Mouse (Mus musculus): Measurements from ENCODE around the gene Fbxo46. TPM values are rescaled to one million over a fixed set of nuclear protein-coding genes. Genes with fewer than 3 reads are reported as not detected.

Fbxo46 gene
- polyA plus RNA-seq, 1 experiment from 2014 or later, result 9.8 TPM

- no peaks in the 10 kb centered on the region for H3K9me3 ChIP-seq (ENCODE audit: control insufficient read depth, low read length)
- no peak overlapping the region for H3K9ac ChIP-seq (ENCODE audit: low read length)
- no peak overlapping the region for H3K4me2 ChIP-seq (ENCODE audit: low read depth, severe bottlenecking)
- ATAC-seq (ENCODE audit: insufficient number of reproducible peaks, low FRiP score, low TSS enrichment, low read depth) (no peak), DNase-seq (ENCODE audit: low spot score) (no peak)
- WGBS, result 80% methylated on average over 2 of the region's 2 CpGs
- H3K4me1 ChIP-seq (ENCODE audit: control insufficient read depth, insufficient read depth, low read length), result no peaks in the 10 kb centered on the region
- no peaks in the 10 kb centered on the region for H3K36me3 ChIP-seq (ENCODE audit: control insufficient read depth, insufficient read depth, low read length)
- H3K27me3 ChIP-seq (ENCODE audit: control insufficient read depth, insufficient read depth, low read length), result no peaks in the 10 kb centered on the region
- no peak overlapping the region for H3K4me3 ChIP-seq (ENCODE audit: low read depth, low read length)
- H3K27ac ChIP-seq (replicated peaks; ENCODE audit: low read depth, low read length), result no peak overlapping the region
Measured at GRCm38 (mm10) chr7:19104486-19104885, 15.2 kb upstream of the Fbxo46 start.

GRCm38 (mm10) chr7:19107436-19107835 is 12.2 kb upstream of the Fbxo46 start:
- no peak overlapping the region for H3K4me3 ChIP-seq (ENCODE audit: low read depth, low read length)
- no peaks in the 10 kb centered on the region for H3K36me3 ChIP-seq (ENCODE audit: control insufficient read depth, insufficient read depth, low read length)
- H3K9ac ChIP-seq (ENCODE audit: low read length), result no peak overlapping the region
- ATAC-seq (ENCODE audit: insufficient number of reproducible peaks, low FRiP score, low TSS enrichment, low read depth) (no peak), DNase-seq (ENCODE audit: low spot score) (no peak)
- H3K4me1 ChIP-seq (ENCODE audit: control insufficient read depth, insufficient read depth, low read length), result no peaks in the 10 kb centered on the region
- no peak overlapping the region for H3K27ac ChIP-seq (replicated peaks; ENCODE audit: low read depth, low read length)
- no peaks in the 10 kb centered on the region for H3K9me3 ChIP-seq (ENCODE audit: control insufficient read depth, low read length)
- WGBS, result 65% methylated on average over 3 of the region's 3 CpGs
- H3K27me3 ChIP-seq (ENCODE audit: control insufficient read depth, insufficient read depth, low read length), result no peaks in the 10 kb centered on the region
- H3K4me2 ChIP-seq (ENCODE audit: low read depth, severe bottlenecking), result no peak overlapping the region

GRCm38 (mm10) chr7:19109565-19109964 is 10.1 kb upstream of the Fbxo46 start:
- Histone ChIP-seq H3K9me3 (ENCODE audit: control insufficient read depth, low read length) (no peaks in the 10 kb centered on the region), H3K4me1 (ENCODE audit: control insufficient read depth, insufficient read depth, low read length) (no peaks in the 10 kb centered on the region), H3K27me3 (ENCODE audit: control insufficient read depth, insufficient read depth, low read length) (no peaks in the 10 kb centered on the region), H3K27ac (replicated peaks; ENCODE audit: low read depth, low read length) (no peak overlapping the region), H3K4me2 (ENCODE audit: low read depth, severe bottlenecking) (no peak overlapping the region), H3K36me3 (ENCODE audit: control insufficient read depth, insufficient read depth, low read length) (no peaks in the 10 kb centered on the region; the same call in 1 of the 2 replicates), H3K9ac (ENCODE audit: low read length) (no peak overlapping the region), H3K4me3 (ENCODE audit: low read depth, low read length) (no peak overlapping the region)
- DNase-seq (ENCODE audit: low spot score) (no peak), ATAC-seq (ENCODE audit: insufficient number of reproducible peaks, low FRiP score, low TSS enrichment, low read depth) (no peak)
- 78% methylated on average over 1 of the region's 1 CpGs for WGBS

- H3K4me3 ChIP-seq (ENCODE audit: low read depth, low read length), result 0 out of 2 replicates have a peak within 1 kb of the TSS, but pooled peaks have one; percentile 12
- H3K4me2 ChIP-seq (ENCODE audit: low read depth, severe bottlenecking), result no peak within 1 kb of the TSS; the same call in 1 of the 2 replicates
- DNase-seq (ENCODE audit: low spot score) (peak; percentile 78), ATAC-seq (ENCODE audit: insufficient number of reproducible peaks, low FRiP score, low TSS enrichment, low read depth) (no peak)
- 21% methylated on average over 64 of the region's 64 CpGs for WGBS
- no peak within 1 kb of the TSS for H3K27ac ChIP-seq (replicated peaks; ENCODE audit: low read depth, low read length)
- H3K9me3 ChIP-seq (ENCODE audit: control insufficient read depth, low read length), result peaks cover 4% of the 10 kb centered on the region; the same call in 1 of the 2 replicates
- no peaks in the 10 kb centered on the region for H3K36me3 ChIP-seq (ENCODE audit: control insufficient read depth, insufficient read depth, low read length)
- H3K9ac ChIP-seq (ENCODE audit: low read length), result no peak within 1 kb of the TSS
- H3K27me3 ChIP-seq (ENCODE audit: control insufficient read depth, insufficient read depth, low read length), result no peaks in the 10 kb centered on the region
- peaks cover 6% of the 10 kb centered on the region; the same call in 1 of the 2 replicates for H3K4me1 ChIP-seq (ENCODE audit: control insufficient read depth, insufficient read depth, low read length)
Measured at GRCm38 (mm10) chr7:19118028-19118771, 1.5 kb upstream of the Fbxo46 start, which contains the start of gene Gm4969. Gm4969 (minus strand) TSS chr7:19118368.

DNA sequence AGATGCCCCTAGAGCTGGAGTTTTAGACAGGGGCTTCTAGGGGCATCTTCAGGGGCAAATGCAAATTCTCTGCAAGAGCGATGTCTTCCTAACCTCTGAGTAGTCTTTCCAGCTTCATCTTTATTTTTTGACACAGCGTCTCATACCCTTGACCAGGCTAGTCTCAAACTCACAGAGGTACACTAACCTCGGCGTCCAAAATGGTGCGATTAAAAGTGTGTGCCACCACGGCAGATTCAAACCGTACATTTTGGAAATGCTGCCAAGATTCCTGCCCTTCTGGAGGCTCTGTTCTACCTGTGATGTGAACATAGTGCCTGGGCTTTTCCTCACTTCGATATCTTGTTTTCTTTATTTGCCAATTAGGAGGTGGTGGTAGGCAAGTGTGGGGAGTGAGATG is 576 bp upstream of the Fbxo46 start:
- Histone ChIP-seq H3K4me3 (ENCODE audit: low read depth, low read length) (no peak overlapping the region), H3K27ac (replicated peaks; ENCODE audit: low read depth, low read length) (no peak overlapping the region)
- peak; percentile 4; the same call in 1 of the 2 replicates for ATAC-seq (ENCODE audit: insufficient number of reproducible peaks, low FRiP score, low TSS enrichment, low read depth)

GRCm38 (mm10) chr7:19121686-19122085 is 2.0 kb downstream of the Fbxo46 start:
- H3K27ac ChIP-seq (replicated peaks; ENCODE audit: low read depth, low read length), result no peak overlapping the region
- H3K4me3 ChIP-seq (ENCODE audit: low read depth, low read length), result no peak overlapping the region
- H3K27me3 ChIP-seq (ENCODE audit: control insufficient read depth, insufficient read depth, low read length), result no peaks in the 10 kb centered on the region
- peaks cover 4% of the 10 kb centered on the region; the same call in 1 of the 2 replicates for H3K9me3 ChIP-seq (ENCODE audit: control insufficient read depth, low read length)
- WGBS, result 95% methylated on average over 4 of the region's 4 CpGs
- no peak for DNase-seq (ENCODE audit: low spot score)
- no peak overlapping the region for H3K9ac ChIP-seq (ENCODE audit: low read length)
- ATAC-seq (ENCODE audit: insufficient number of reproducible peaks, low FRiP score, low TSS enrichment, low read depth), result no peak
- peaks cover 2% of the 10 kb centered on the region; the same call in 1 of the 2 replicates for H3K36me3 ChIP-seq (ENCODE audit: control insufficient read depth, insufficient read depth, low read length)
- H3K4me2 ChIP-seq (ENCODE audit: low read depth, severe bottlenecking), result no peak overlapping the region
- peaks cover 6% of the 10 kb centered on the region; the same call in 1 of the 2 replicates for H3K4me1 ChIP-seq (ENCODE audit: control insufficient read depth, insufficient read depth, low read length)

More for the DNA sequence above, 576 bp upstream of the Fbxo46 start:
- H3K4me2 ChIP-seq (ENCODE audit: low read depth, severe bottlenecking), result no peak overlapping the region
- H3K9ac ChIP-seq (ENCODE audit: low read length), result no peak overlapping the region
- H3K27me3 ChIP-seq (ENCODE audit: control insufficient read depth, insufficient read depth, low read length), result no peaks in the 10 kb centered on the region
- no peak for DNase-seq (ENCODE audit: low spot score)
- WGBS, result 94% methylated on average over 8 of the region's 8 CpGs
- no peaks in the 10 kb centered on the region for H3K36me3 ChIP-seq (ENCODE audit: control insufficient read depth, insufficient read depth, low read length)
- H3K4me1 ChIP-seq (ENCODE audit: control insufficient read depth, insufficient read depth, low read length), result peaks cover 6% of the 10 kb centered on the region; the same call in 1 of the 2 replicates
- H3K9me3 ChIP-seq (ENCODE audit: control insufficient read depth, low read length), result peaks cover 4% of the 10 kb centered on the region; the same call in 1 of the 2 replicates

GRCm38 (mm10) chr7:19124713-19125112 is 5.1 kb downstream of the Fbxo46 start:
- ATAC-seq (ENCODE audit: insufficient number of reproducible peaks, low FRiP score, low TSS enrichment, low read depth), result no peak
- H3K36me3 ChIP-seq (ENCODE audit: control insufficient read depth, insufficient read depth, low read length), result peaks cover 2% of the 10 kb centered on the region; the same call in 1 of the 2 replicates
- no peak overlapping the region for H3K27ac ChIP-seq (replicated peaks; ENCODE audit: low read depth, low read length)
- H3K9me3 ChIP-seq (ENCODE audit: control insufficient read depth, low read length), result no peaks in the 10 kb centered on the region
- no peaks in the 10 kb centered on the region for H3K27me3 ChIP-seq (ENCODE audit: control insufficient read depth, insufficient read depth, low read length)
- peaks cover 6% of the 10 kb centered on the region; the same call in 1 of the 2 replicates for H3K4me1 ChIP-seq (ENCODE audit: control insufficient read depth, insufficient read depth, low read length)
- 88% methylated on average over 6 of the region's 6 CpGs for WGBS
- no peak for DNase-seq (ENCODE audit: low spot score)
- H3K4me2 ChIP-seq (ENCODE audit: low read depth, severe bottlenecking), result no peak overlapping the region
- no peak overlapping the region for H3K4me3 ChIP-seq (ENCODE audit: low read depth, low read length)
- no peak overlapping the region for H3K9ac ChIP-seq (ENCODE audit: low read length)

- Histone ChIP-seq H3K4me3 (ENCODE audit: low read depth, low read length) (no peak overlapping the region), H3K36me3 (ENCODE audit: control insufficient read depth, insufficient read depth, low read length) (peaks cover 2% of the 10 kb centered on the region; the same call in 1 of the 2 replicates), H3K27me3 (ENCODE audit: control insufficient read depth, insufficient read depth, low read length) (no peaks in the 10 kb centered on the region), H3K27ac (replicated peaks; ENCODE audit: low read depth, low read length) (no peak overlapping the region), H3K9me3 (ENCODE audit: control insufficient read depth, low read length) (no peaks in the 10 kb centered on the region), H3K9ac (ENCODE audit: low read length) (no peak overlapping the region), H3K4me2 (ENCODE audit: low read depth, severe bottlenecking) (no peak overlapping the region), H3K4me1 (ENCODE audit: control insufficient read depth, insufficient read depth, low read length) (no peaks in the 10 kb centered on the region)
- DNase-seq (ENCODE audit: low spot score), result no peak
- ATAC-seq (ENCODE audit: insufficient number of reproducible peaks, low FRiP score, low TSS enrichment, low read depth), result no peak
- WGBS, result 82% methylated on average over 5 of the region's 5 CpGs
Measured at GRCm38 (mm10) chr7:19127744-19128143, 8.1 kb downstream of the Fbxo46 start.
